Mouse (Mus musculus) stomach, embryonic 14.5 days (tissue): Measurements from ENCODE around the gene Bcar1. TPM values are rescaled to one million over a fixed set of nuclear protein-coding genes. Genes with fewer than 3 reads are reported as not detected.

Experiments used
- ATAC-seq: fragments of 200-750 bp; cut with Nextera tagmentation; 2 replicates; pipeline ENCODE4 v1.8.0; 2017; ENCODE audit warnings: low read depth, moderate TSS enrichment; ENCODE audit not compliant: insufficient number of reproducible peaks, insufficient read depth, low FRiP score
- H3K27ac ChIP-seq: fragments of 300-500 bp; sonication (generic); 2 replicates; pipeline ENCODE4 v1.5.1; 2014; ENCODE audit warnings: mild to moderate bottlenecking, low read length, moderate library complexity, mixed read lengths
- H3K27me3 ChIP-seq: fragments of 300-500 bp; sonication (generic); 2 replicates; pipeline ENCODE4 v1.6.1; 2014; ENCODE audit warnings: low read length, control low read depth, mixed read lengths; ENCODE audit not compliant: control insufficient read depth, insufficient read depth
- H3K36me3 ChIP-seq: fragments of 300-500 bp; sonication (generic); 2 replicates; pipeline ENCODE4 v1.6.1; 2014; ENCODE audit warnings: mild to moderate bottlenecking, control low read depth, low read length, moderate library complexity, mixed read lengths; ENCODE audit not compliant: control insufficient read depth, insufficient read depth
- H3K4me1 ChIP-seq: fragments of 300-500 bp; sonication (generic); 2 replicates; pipeline ENCODE4 v1.6.1; 2014; ENCODE audit warnings: low read length, control low read depth, mixed read lengths; ENCODE audit not compliant: control insufficient read depth, insufficient read depth
- H3K4me2 ChIP-seq: fragments of 300-500 bp; sonication (generic); replicated peaks from 2 replicates; pipeline ENCODE4 v1.6.1; 2014; ENCODE audit warnings: low read depth, low read length, control low read depth
- H3K4me3 ChIP-seq: fragments of 300-500 bp; sonication (generic); 2 replicates; pipeline ENCODE4 v1.5.1; 2014; ENCODE audit warnings: low read depth, low read length, control low read depth
- H3K9ac ChIP-seq: fragments of 300-500 bp; sonication (generic); replicated peaks from 2 replicates; pipeline ENCODE4 v1.6.1; 2014; ENCODE audit warnings: low read depth, mild to moderate bottlenecking, control low read depth, low read length, moderate library complexity, mixed read lengths
- H3K9me3 ChIP-seq: fragments of 300-500 bp; sonication (generic); 2 replicates; pipeline ENCODE4 v1.6.1; 2016; ENCODE audit warnings: low read depth, low read length, control low read depth; ENCODE audit not compliant: control insufficient read depth
- WGBS: fragments of 180-500 bp; shearing (Covaris S2); extraction: QIAGEN DNeasy Blood & Tissue Kit; methylation state at CpG from one replicate; pipeline ENCODE4 v1.1.7; 2014; 5-methylcytosine and 5-hydroxymethylcytosine counted together
- polyA plus RNA-seq: library from polyadenylated mRNA; unstranded; fragments of >200 nt; fragmentation: Nextera tagmentation; extraction: Ambion mirVana; gene quantifications from 2 replicates; pipeline ENCODE4 v1.2.1, GENCODE M21; 2014

The Bcar1 gene
- polyA plus RNA-seq, 1 experiment from 2014 or later = 46.5 TPM

- WGBS = 92% methylated on average over 25 of the region's 25 CpGs
- H3K36me3 ChIP-seq = peaks cover 59% of the 10 kb centered on the region
Measured at GRCm38 (mm10) chr8:111713817-111714216, 29.8 kb downstream of the Bcar1 start.

GRCm38 (mm10) chr8:111713291-111713690, 30.3 kb downstream of the Bcar1 start:
- H3K4me1 ChIP-seq = peaks cover 24% of the 10 kb centered on the region
- H3K9ac ChIP-seq = no peak overlapping the region
- H3K9me3 ChIP-seq = no peaks in the 10 kb centered on the region
- ATAC-seq = no peak
- H3K27me3 ChIP-seq = no peaks in the 10 kb centered on the region
- no peak overlapping the region for H3K4me3 ChIP-seq
- peaks cover 59% of the 10 kb centered on the region for H3K36me3 ChIP-seq
- H3K4me2 ChIP-seq = no peak overlapping the region
- H3K27ac ChIP-seq = no peak overlapping the region
- WGBS = 89% methylated on average over 11 of the region's 11 CpGs

More at GRCm38 (mm10) chr8:111713817-111714216, 29.8 kb downstream of the Bcar1 start:
- Histone ChIP-seq H3K9me3 (no peaks in the 10 kb centered on the region), H3K4me2 (no peak overlapping the region), H3K9ac (no peak overlapping the region), H3K27me3 (no peaks in the 10 kb centered on the region), H3K27ac (no peak overlapping the region), H3K4me1 (peaks cover 26% of the 10 kb centered on the region), H3K4me3 (no peak overlapping the region)
- no peak for ATAC-seq

GRCm38 (mm10) chr8:111712588-111712987, 31.0 kb downstream of the Bcar1 start:
- Histone ChIP-seq H3K4me1 (peaks cover 17% of the 10 kb centered on the region), H3K4me3 (no peak overlapping the region), H3K27ac (no peak overlapping the region), H3K9me3 (no peaks in the 10 kb centered on the region), H3K27me3 (no peaks in the 10 kb centered on the region), H3K36me3 (peaks cover 55% of the 10 kb centered on the region), H3K9ac (no peak overlapping the region), H3K4me2 (no peak overlapping the region)
- no peak for ATAC-seq
- WGBS = 71% methylated on average over 6 of the region's 6 CpGs

GRCm38 (mm10) chr8:111712135-111712534, 31.5 kb downstream of the Bcar1 start:
- H3K4me1 ChIP-seq = peaks cover 14% of the 10 kb centered on the region
- no peak overlapping the region for H3K4me3 ChIP-seq
- no peaks in the 10 kb centered on the region for H3K9me3 ChIP-seq
- H3K27ac ChIP-seq = no peak overlapping the region
- no peak overlapping the region for H3K9ac ChIP-seq
- H3K36me3 ChIP-seq = peaks cover 55% of the 10 kb centered on the region
- no peak for ATAC-seq
- no peak overlapping the region for H3K4me2 ChIP-seq
- no peaks in the 10 kb centered on the region for H3K27me3 ChIP-seq
- WGBS = 70% methylated on average over 9 of the region's 9 CpGs

- no peak overlapping the region for H3K9ac ChIP-seq
- H3K27me3 ChIP-seq = no peaks in the 10 kb centered on the region
- no peak overlapping the region for H3K27ac ChIP-seq
- H3K9me3 ChIP-seq = no peaks in the 10 kb centered on the region
- 0 out of 2 replicates have a peak, but pooled peaks cover 2% of the 10 kb centered on the region for H3K4me1 ChIP-seq
- no peak overlapping the region for H3K4me3 ChIP-seq
- peaks cover 55% of the 10 kb centered on the region for H3K36me3 ChIP-seq
- H3K4me2 ChIP-seq = no peak overlapping the region
- no peak for ATAC-seq
- 93% methylated on average over 20 of the region's 20 CpGs for WGBS
Measured at GRCm38 (mm10) chr8:111710777-111711485, 32.7 kb downstream of the Bcar1 start.

- Histone ChIP-seq H3K9me3 (no peaks in the 10 kb centered on the region), H3K36me3 (peaks cover 41% of the 10 kb centered on the region), H3K9ac (no peak overlapping the region), H3K4me3 (no peak overlapping the region), H3K4me1 (0 out of 2 replicates have a peak, but pooled peaks cover 2% of the 10 kb centered on the region), H3K27ac (peak overlapping the region; percentile 63), H3K4me2 (no peak overlapping the region), H3K27me3 (no peaks in the 10 kb centered on the region)
- ATAC-seq = no peak
- 83% methylated on average over 1 of the region's 1 CpGs for WGBS
Measured at GRCm38 (mm10) chr8:111709223-111709622, 34.4 kb downstream of the Bcar1 start.

- H3K9me3 ChIP-seq = no peaks in the 10 kb centered on the region
- no peaks in the 10 kb centered on the region for H3K27me3 ChIP-seq
- no peak for ATAC-seq
- no peak overlapping the region for H3K9ac ChIP-seq
- peak overlapping the region; percentile 63; the same call in 1 of the 2 replicates for H3K27ac ChIP-seq
- H3K4me2 ChIP-seq = no peak overlapping the region
- no peak overlapping the region for H3K4me3 ChIP-seq
- peaks cover 32% of the 10 kb centered on the region for H3K36me3 ChIP-seq
- H3K4me1 ChIP-seq = 0 out of 2 replicates have a peak, but pooled peaks cover 2% of the 10 kb centered on the region
- WGBS = 64% methylated on average over 6 of the region's 6 CpGs
Measured at GRCm38 (mm10) chr8:111708265-111708664, 35.3 kb downstream of the Bcar1 start.

- WGBS = 62% methylated on average over 5 of the region's 5 CpGs
- ATAC-seq = no peak
- Histone ChIP-seq H3K27ac (peak overlapping the region; percentile 64), H3K4me2 (no peak overlapping the region), H3K27me3 (no peaks in the 10 kb centered on the region), H3K9me3 (no peaks in the 10 kb centered on the region), H3K4me1 (0 out of 2 replicates have a peak, but pooled peaks cover 2% of the 10 kb centered on the region), H3K9ac (no peak overlapping the region), H3K36me3 (peaks cover 9% of the 10 kb centered on the region), H3K4me3 (no peak overlapping the region)
Measured at GRCm38 (mm10) chr8:111705699-111706098, 37.9 kb downstream of the Bcar1 start.
